8 mouse cellular contexts compared by ENCODE assay signal in the genomic region with DNA sequence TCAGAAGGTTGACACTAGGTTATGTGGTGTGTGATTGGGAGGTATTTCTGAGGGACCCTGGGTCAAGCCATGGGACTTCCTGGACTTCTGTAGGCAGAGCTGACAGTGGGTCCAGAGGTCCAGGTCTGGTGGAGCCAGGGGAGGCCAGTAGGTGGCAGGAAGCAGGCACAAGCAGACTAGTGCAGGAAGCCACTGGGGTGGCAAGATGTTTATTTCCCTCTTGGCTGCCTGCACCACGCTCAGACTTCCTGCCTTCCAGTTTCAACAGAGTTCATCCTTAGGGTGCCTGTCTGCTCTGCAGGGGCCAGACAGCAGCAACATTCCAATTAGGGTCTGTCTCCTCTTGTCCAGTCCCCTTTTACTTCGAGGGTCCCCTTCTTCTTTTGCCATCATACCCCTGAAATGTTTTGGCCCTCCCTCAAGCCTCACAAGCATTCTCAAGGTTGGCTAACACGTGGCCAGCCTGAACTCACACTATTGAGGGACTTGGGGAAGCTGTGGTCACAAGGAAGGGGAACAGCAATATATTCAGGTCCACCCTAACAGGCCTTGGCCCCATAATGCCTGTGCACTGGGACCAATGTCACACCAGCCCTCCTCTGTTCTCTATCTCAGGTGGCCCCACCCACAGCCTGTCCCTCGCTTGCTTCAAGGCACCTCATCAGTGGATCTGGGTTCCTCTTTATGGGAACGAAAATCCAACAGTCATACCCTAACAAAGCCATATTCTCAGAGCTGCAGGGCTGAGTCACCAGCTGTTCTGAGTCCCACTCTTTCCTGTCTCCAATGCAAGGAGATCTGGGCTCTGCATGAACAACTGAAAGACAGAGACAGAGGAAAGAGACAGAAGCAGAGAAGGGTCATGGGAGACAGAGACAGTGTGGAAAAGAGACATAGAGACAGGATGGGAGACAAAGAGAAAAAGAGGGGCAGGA. TPM values are rescaled to one million over a fixed set of nuclear protein-coding genes. Genes with fewer than 3 reads are reported as not detected.
DNase-seq lines count a peak whose midpoint lies in the region; ATAC-seq lines count a peak whose summit lies in the region.

No protein-coding gene starts in this region.

- H3K4me1 ChIP-seq in kidney, embryonic 16.5 days (ENCODE audit: insufficient read depth, low read length) = no peaks in the 10 kb centered on the region

- no peak for DNase-seq in kidney, adult 8-10 months
- peak; percentile 49 for DNase-seq in CD4-positive, CD25-positive, alpha-beta regulatory T cell, adult 2 months (ENCODE audit: low read depth, low spot score)
- no peak for DNase-seq in cerebellum, adult 11 months
- DNase-seq in urinary bladder, postnatal 36 days (ENCODE audit: low spot score in 2 of 2) = no peak
- DNase-seq in cerebellum, adult 11-12 months = no peak

- H3K79me2 ChIP-seq in macrophage (ENCODE audit: inconsistent target) = no peaks in the 10 kb centered on the region

- H3K9ac ChIP-seq in kidney, embryonic 16.5 days (replicated peaks; ENCODE audit: low read length) = no peak overlapping the region

- ATAC-seq in kidney, embryonic 16.5 days (ENCODE audit: low FRiP score, low TSS enrichment) = 0 out of 2 replicates have a peak, but pooled peaks have one; percentile 39
- ATAC-seq in inflammation-experienced regulatory T-cells, adult 6 months = peak; percentile 57

- no peaks in the 10 kb centered on the region for H3K27me3 ChIP-seq in kidney, embryonic 16.5 days (ENCODE audit: insufficient read depth, low read length)

- no peaks in the 10 kb centered on the region for H3K36me3 ChIP-seq in kidney, embryonic 16.5 days (ENCODE audit: insufficient read depth, low read length)
- peaks cover 47% of the 10 kb centered on the region for H3K36me3 ChIP-seq in macrophage (ENCODE audit: inconsistent target)

- no peak overlapping the region for H3K27ac ChIP-seq in kidney, embryonic 16.5 days (ENCODE audit: low read length)
- peak overlapping the region; percentile 85 for H3K27ac ChIP-seq in macrophage

- no peak overlapping the region for H3K4me2 ChIP-seq in kidney, embryonic 16.5 days (replicated peaks; ENCODE audit: low read depth, low read length)

- H3K4me3 ChIP-seq in kidney, embryonic 16.5 days (ENCODE audit: low read length) = no peak overlapping the region
- no peak overlapping the region for H3K4me3 ChIP-seq in macrophage (ENCODE audit: inconsistent target)

- WGBS in kidney, embryonic 16.5 days = 65% methylated on average over 5 of the region's 5 CpGs
- 2% methylated on average over 5 of the region's 5 CpGs for WGBS in macrophage (ENCODE audit: missing documents)

- no peaks in the 10 kb centered on the region for H3K9me3 ChIP-seq in kidney, embryonic 16.5 days (ENCODE audit: low read length)

RNA-seq across cellular contexts. Expression of gene Susd3, which starts 23.6 kb away (rescaled TPM):
- polyA plus RNA-seq in kidney, embryonic 16.5 days (2015; fragmentation: Nextera tagmentation; extraction: Ambion mirVana) = 31.2 and 34.5 TPM in 2 replicates
- 10 to 100 TPM; 62.0 to 95.1 (median 90.5) TPM for polyA plus RNA-seq in inflammation-experienced regulatory T-cells, adult 6 months (2017; shearing (Covaris generic))
- 10 to 100 TPM in 13 of 26 experiments, 1 to 10 TPM in 13; 1.5 to 48.4 (median 10.7) TPM for total RNA-seq in macrophage (2018; cell fraction: chromatin; rRNA removed)
- total RNA-seq in macrophage (2018; cell fraction: cytosol; rRNA removed) = 10 to 100 TPM; 10.5 to 38.8 (median 20.5) TPM
- 10 to 100 TPM in 15 of 26 experiments, 1 to 10 TPM in 11; 3.7 to 42.9 (median 10.8) TPM for total RNA-seq in macrophage (2018; cell fraction: nucleus; rRNA removed)
- polyA plus RNA-seq in macrophage (2018) = 17.9 to 41.2 TPM (median 39.0 TPM) in 3 replicates

RNA-seq across cellular contexts. Expression of gene Fgd3, which starts 48.0 kb away (rescaled TPM):
- 1.0 and 1.1 TPM in 2 replicates for polyA plus RNA-seq in kidney, embryonic 16.5 days (2015; fragmentation: Nextera tagmentation; extraction: Ambion mirVana)
- polyA plus RNA-seq in inflammation-experienced regulatory T-cells, adult 6 months (2017; shearing (Covaris generic)) = 10 to 100 TPM; 10.4 to 19.8 (median 16.3) TPM
- 10 to 100 TPM in 25 of 26 experiments, 1 to 10 TPM in 1; 9.2 to 88.5 (median 38.6) TPM for total RNA-seq in macrophage (2018; cell fraction: chromatin; rRNA removed)
- total RNA-seq in macrophage (2018; cell fraction: cytosol; rRNA removed) = 10 to 100 TPM in 25 of 26 experiments, 1 to 10 TPM in 1; 9.7 to 25.1 (median 18.9) TPM
- 10 to 100 TPM; 13.5 to 50.3 (median 27.5) TPM for total RNA-seq in macrophage (2018; cell fraction: nucleus; rRNA removed)
- 14.8 to 24.2 TPM (median 22.8 TPM) in 3 replicates for polyA plus RNA-seq in macrophage (2018)

RNA-seq across cellular contexts. Expression of gene Card19, which starts 56.3 kb away (rescaled TPM):
- 50.0 and 52.6 TPM in 2 replicates for polyA plus RNA-seq in kidney, embryonic 16.5 days (2015; fragmentation: Nextera tagmentation; extraction: Ambion mirVana)
- polyA plus RNA-seq in inflammation-experienced regulatory T-cells, adult 6 months (2017; shearing (Covaris generic)) = 10 to 100 TPM; 58.3 to 83.2 (median 61.4) TPM
- 100 to 1,000 TPM in 16 of 26 experiments, 10 to 100 TPM in 10; 39.0 to 263 (median 106) TPM for total RNA-seq in macrophage (2018; cell fraction: chromatin; rRNA removed)
- total RNA-seq in macrophage (2018; cell fraction: cytosol; rRNA removed) = 100 to 1,000 TPM in 24 of 26 experiments, 10 to 100 TPM in 2; 89.0 to 237 (median 139) TPM
- 100 to 1,000 TPM in 13 of 26 experiments, 10 to 100 TPM in 13; 48.7 to 301 (median 97.5) TPM for total RNA-seq in macrophage (2018; cell fraction: nucleus; rRNA removed)
- 133 to 174 TPM (median 144 TPM) in 3 replicates for polyA plus RNA-seq in macrophage (2018)
